Mouse (Mus musculus) E14TG2a.4 (cell line): Measurements from ENCODE around the gene Traf4.

Experiments
- CTCF ChIP-seq: conservative IDR thresholded peaks from 2 replicates; pipeline ENCODE4 v1.5.1; 2014; ENCODE audit warnings: low read length
- NANOG ChIP-seq: IDR thresholded peaks from 2 replicates; pipeline ENCODE4 v1.6.1; 2014; ENCODE audit warnings: borderline replicate concordance, low read length, mixed read lengths
- POU5F1 ChIP-seq: IDR thresholded peaks from 2 replicates; pipeline ENCODE4 v1.6.1; 2014; ENCODE audit warnings: low read length, borderline replicate concordance

- no peak for TF ChIP-seq CTCF
- TF ChIP-seq NANOG: no peak
- TF ChIP-seq POU5F1: no peak
Measured at GRCm38 (mm10) chr11:78152299-78153231, 12.8 kb downstream of the Traf4 start.
